In genomic region chr2:83165853-83166252, GRCm38 (mm10) we compare ENCODE assay signal across 15 mouse cellular contexts.
DNase-seq lines count a peak whose midpoint lies in the region; ATAC-seq and TF ChIP-seq lines count a peak whose summit lies in the region.
"Had no signal": no experiment of that assay in that cellular context is flagged by ENCODE, and none has a peak within 500 bp of the region (broad histone marks: within the 10 kb centered on the region; RNA-seq: fewer than 3 reads in every experiment).

No protein-coding gene starts in this region.

- peak; percentile 70 for ATAC-seq in midbrain, embryonic 11.5 days (ENCODE audit: low FRiP score)
- ATAC-seq in forebrain, embryonic 15.5 days (replicated peaks), result peak; percentile 73; the same call in 1 of the 2 replicates
- no peak; the same call in 1 of the 2 replicates for ATAC-seq in midbrain, postnatal 0 days (ENCODE audit: low FRiP score)
- ATAC-seq in heart, embryonic 11.5 days (replicated peaks; ENCODE audit: insufficient number of reproducible peaks, low FRiP score, low TSS enrichment), result no peak
- ATAC-seq: Patski had no signal

- no peak overlapping the region for H3K4me2 ChIP-seq in midbrain, embryonic 11.5 days
- no peak overlapping the region for H3K4me2 ChIP-seq in forebrain, embryonic 15.5 days (replicated peaks)
- H3K4me2 ChIP-seq in midbrain, postnatal 0 days (ENCODE audit: low read depth, low read length, poor library complexity, severe bottlenecking), result no peak overlapping the region
- H3K4me2 ChIP-seq in heart, embryonic 11.5 days, result no peak overlapping the region
- H3K4me2 ChIP-seq: kidney, embryonic 15.5 days; limb, embryonic 13.5 days; neural tube, embryonic 13.5 days had no signal

- H3K4me3 ChIP-seq in midbrain, embryonic 11.5 days (ENCODE audit: low read depth, low read length), result no peak overlapping the region
- no peak overlapping the region for H3K4me3 ChIP-seq in midbrain, embryonic 10.5 days
- H3K4me3 ChIP-seq in forebrain, embryonic 15.5 days, result no peak overlapping the region
- no peak overlapping the region for H3K4me3 ChIP-seq in midbrain, postnatal 0 days (ENCODE audit: low read depth, low read length)
- H3K4me3 ChIP-seq in heart, embryonic 11.5 days (ENCODE audit: low read depth, low read length), result no peak overlapping the region
- H3K4me3 ChIP-seq: kidney, embryonic 15.5 days; left cerebral cortex, adult 2 months; limb, embryonic 13.5 days; neural tube, embryonic 13.5 days had no signal

- H3K36me3 ChIP-seq in midbrain, embryonic 11.5 days (ENCODE audit: control insufficient read depth, insufficient read depth, low read length), result no peaks in the 10 kb centered on the region
- H3K36me3 ChIP-seq in midbrain, embryonic 10.5 days, result no peaks in the 10 kb centered on the region
- H3K36me3 ChIP-seq in forebrain, embryonic 15.5 days, result no peaks in the 10 kb centered on the region
- H3K36me3 ChIP-seq in midbrain, postnatal 0 days (ENCODE audit: insufficient read depth, low read length), result no peaks in the 10 kb centered on the region
- no peaks in the 10 kb centered on the region for H3K36me3 ChIP-seq in heart, embryonic 11.5 days (ENCODE audit: control insufficient read depth, insufficient read depth, low read length)
- H3K36me3 ChIP-seq: kidney, embryonic 15.5 days; limb, embryonic 13.5 days; neural tube, embryonic 13.5 days had no signal

- TF ChIP-seq CTCF in midbrain, postnatal 0 days (IDR thresholded peaks at IDR 0.05), result no peak

- H3K27ac ChIP-seq in midbrain, embryonic 11.5 days (ENCODE audit: low read depth, low read length), result no peak overlapping the region
- no peak overlapping the region for H3K27ac ChIP-seq in midbrain, embryonic 10.5 days (replicated peaks)
- H3K27ac ChIP-seq in forebrain, embryonic 15.5 days (replicated peaks), result no peak overlapping the region
- no peak overlapping the region for H3K27ac ChIP-seq in midbrain, postnatal 0 days (ENCODE audit: low read depth, low read length)
- no peak overlapping the region for H3K27ac ChIP-seq in heart, embryonic 11.5 days (ENCODE audit: low read depth, low read length)
- H3K27ac ChIP-seq: kidney, embryonic 15.5 days; left cerebral cortex, adult 2 months; limb, embryonic 13.5 days; neural tube, embryonic 13.5 days had no signal

- WGBS in midbrain, embryonic 11.5 days, result 54% methylated on average over 4 of the region's 4 CpGs
- 63% methylated on average over 4 of the region's 4 CpGs for WGBS in midbrain, embryonic 10.5 days
- WGBS in forebrain, embryonic 15.5 days, result 22% methylated on average over 4 of the region's 4 CpGs
- WGBS in midbrain, postnatal 0 days, result 36% methylated on average over 4 of the region's 4 CpGs
- 82% methylated on average over 4 of the region's 4 CpGs for WGBS in heart, embryonic 11.5 days (ENCODE audit: insufficient replicate concordance)

- no peaks in the 10 kb centered on the region; the same call in 1 of the 2 replicates for H3K4me1 ChIP-seq in midbrain, embryonic 11.5 days (ENCODE audit: control insufficient read depth, insufficient read depth, low read length)
- no peaks in the 10 kb centered on the region for H3K4me1 ChIP-seq in midbrain, embryonic 10.5 days
- peaks cover 7% of the 10 kb centered on the region for H3K4me1 ChIP-seq in forebrain, embryonic 15.5 days
- H3K4me1 ChIP-seq in midbrain, postnatal 0 days (ENCODE audit: insufficient read depth, low read length), result no peaks in the 10 kb centered on the region
- no peaks in the 10 kb centered on the region for H3K4me1 ChIP-seq in heart, embryonic 11.5 days (ENCODE audit: control insufficient read depth, insufficient read depth, low read length)
- H3K4me1 ChIP-seq: kidney, embryonic 15.5 days; limb, embryonic 13.5 days; neural tube, embryonic 13.5 days had no signal

- H3K27me3 ChIP-seq in midbrain, embryonic 11.5 days (ENCODE audit: control insufficient read depth, insufficient read depth, low read length), result no peaks in the 10 kb centered on the region
- H3K27me3 ChIP-seq in midbrain, embryonic 10.5 days (ENCODE audit: low read depth, poor library complexity, severe bottlenecking), result no peaks in the 10 kb centered on the region
- no peaks in the 10 kb centered on the region for H3K27me3 ChIP-seq in forebrain, embryonic 15.5 days
- H3K27me3 ChIP-seq in midbrain, postnatal 0 days (ENCODE audit: insufficient read depth, low read length), result no peaks in the 10 kb centered on the region
- no peaks in the 10 kb centered on the region for H3K27me3 ChIP-seq in heart, embryonic 11.5 days (ENCODE audit: control insufficient read depth, insufficient read depth, low read length)
- H3K27me3 ChIP-seq: kidney, embryonic 15.5 days; limb, embryonic 13.5 days; neural tube, embryonic 13.5 days; Patski had no signal

- no peaks in the 10 kb centered on the region for H3K9me3 ChIP-seq in midbrain, embryonic 11.5 days (ENCODE audit: control insufficient read depth, low read length)
- H3K9me3 ChIP-seq in midbrain, embryonic 10.5 days (replicated peaks), result no peaks in the 10 kb centered on the region
- no peaks in the 10 kb centered on the region for H3K9me3 ChIP-seq in forebrain, embryonic 15.5 days
- H3K9me3 ChIP-seq in midbrain, postnatal 0 days (ENCODE audit: low read length), result no peaks in the 10 kb centered on the region
- no peaks in the 10 kb centered on the region for H3K9me3 ChIP-seq in heart, embryonic 11.5 days (replicated peaks; ENCODE audit: control insufficient read depth, low read length)
- H3K9me3 ChIP-seq: kidney, embryonic 15.5 days; limb, embryonic 13.5 days; neural tube, embryonic 13.5 days had no signal

- DNase-seq in cerebellum, postnatal 14 days, result peak; percentile 63 to 80
- no peak for DNase-seq in cerebellum, adult 11-12 months
- DNase-seq in midbrain, embryonic 11.5 days (ENCODE audit: low spot score, missing footprints), result no peak
- no peak for DNase-seq in midbrain, embryonic 10.5 days (ENCODE audit: low spot score)
- DNase-seq in midbrain, postnatal 0 days (ENCODE audit: low spot score), result peak; percentile 62
- DNase-seq in heart, postnatal 14 days, result no peak
- DNase-seq: adrenal gland, postnatal 36 days; gastrocnemius, postnatal 25 days had no signal

- intact Hi-C loops in heart, postnatal 14 days (cut with DNase I), result no loop called here

- no peak overlapping the region for H3K9ac ChIP-seq in midbrain, embryonic 11.5 days (ENCODE audit: low read length)
- no peak overlapping the region for H3K9ac ChIP-seq in forebrain, embryonic 15.5 days (replicated peaks)
- H3K9ac ChIP-seq in midbrain, postnatal 0 days (replicated peaks; ENCODE audit: low read length, poor library complexity, severe bottlenecking), result no peak overlapping the region
- no peak overlapping the region for H3K9ac ChIP-seq in heart, embryonic 11.5 days (ENCODE audit: low read depth, low read length)
- H3K9ac ChIP-seq: kidney, embryonic 15.5 days; limb, embryonic 13.5 days; neural tube, embryonic 13.5 days had no signal

Comparison
In these comparisons a context has a peak if more than half of its experiments do, and no peak if none do; other contexts are left out.
1. DNase-seq: peak in cerebellum, postnatal 14 days (2 of 2) and midbrain, postnatal 0 days (single experiment); none in cerebellum, adult 11-12 months (single experiment), midbrain, embryonic 11.5 days (single experiment), midbrain, embryonic 10.5 days (single experiment) and heart, postnatal 14 days (0 of 2).
2. ATAC-seq: peak in midbrain, embryonic 11.5 days (single experiment) and forebrain, embryonic 15.5 days (single experiment); none in midbrain, postnatal 0 days (single experiment) and heart, embryonic 11.5 days (single experiment).